Mouse (Mus musculus): Measurements from ENCODE around the gene Zfp276.

DNA sequence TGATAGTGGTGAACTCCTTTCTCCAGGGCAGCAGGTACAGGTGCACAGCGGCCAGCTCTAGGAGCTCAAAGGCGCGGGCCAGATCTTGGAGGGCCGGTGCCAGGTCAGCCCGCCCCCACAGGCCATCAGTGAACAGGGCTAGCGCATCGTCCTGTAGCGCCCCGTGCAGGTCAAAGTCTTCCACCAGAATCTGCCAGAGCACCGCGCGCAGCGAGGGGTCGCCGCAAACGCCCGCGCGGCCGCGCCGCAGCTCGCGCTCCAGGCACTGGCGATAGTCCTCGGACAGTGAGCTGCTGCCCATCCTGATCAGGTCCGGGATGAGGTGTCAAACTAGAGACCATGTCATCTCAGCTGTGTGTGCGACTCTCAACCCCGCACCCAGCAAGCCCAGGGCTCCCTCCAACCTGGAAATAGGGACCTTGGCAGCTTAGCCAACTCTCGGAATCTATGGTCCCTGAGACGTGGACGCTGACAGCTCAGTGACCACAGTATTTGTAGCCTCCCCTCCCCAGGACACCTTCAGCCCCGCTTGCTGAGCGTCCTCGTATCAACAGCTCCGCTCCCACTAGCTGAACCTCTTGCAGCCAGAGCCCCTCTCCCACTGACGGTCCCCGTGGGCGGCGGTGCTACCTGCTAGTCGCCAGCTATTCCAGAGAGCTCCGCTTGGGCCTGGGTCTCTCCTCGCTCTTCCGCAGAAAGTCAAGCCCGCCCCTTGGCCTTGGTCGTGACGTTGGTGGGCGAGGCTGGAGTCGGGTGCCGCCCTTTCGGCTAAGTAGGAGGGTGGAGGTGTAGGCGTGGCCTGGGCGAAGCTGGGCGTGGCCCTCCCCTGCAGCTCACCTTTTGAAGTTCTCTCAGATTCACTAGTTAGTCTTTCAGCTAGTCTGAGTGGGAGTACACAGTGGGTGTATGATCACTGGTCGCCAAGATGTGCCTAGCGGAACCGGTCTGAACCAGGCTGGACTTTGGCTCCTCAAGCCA, 18.2 kb upstream of the Zfp276 start, which contains the start of gene Spata2l:
- TF ChIP-seq CHD2 (IDR thresholded peaks at IDR 0.05; ENCODE audit: low read depth, low read length) (no peak), HCFC1 (IDR thresholded peaks at IDR 0.05; ENCODE audit: borderline replicate concordance, insufficient read depth, low read length) (no peak), ZC3H11A (IDR thresholded peaks at IDR 0.05; ENCODE audit: borderline replicate concordance, low read depth, low read length) (no peak), ZNF384 (IDR thresholded peaks at IDR 0.05; ENCODE audit: low read depth, low read length) (no peak)
